Mouse (Mus musculus) thymus, postnatal 4 days (tissue): ENCODE measurements around the gene Serpine1.

Experiments used
- DNase-seq: peaks from one replicate; pipeline ENCODE4 v3.0.0; 2021

Serpine1 gene

GRCm38 (mm10) chr5:137051914-137052505 lies 20.1 kb downstream of the Serpine1 start:
- no peak for DNase-seq

DNA sequence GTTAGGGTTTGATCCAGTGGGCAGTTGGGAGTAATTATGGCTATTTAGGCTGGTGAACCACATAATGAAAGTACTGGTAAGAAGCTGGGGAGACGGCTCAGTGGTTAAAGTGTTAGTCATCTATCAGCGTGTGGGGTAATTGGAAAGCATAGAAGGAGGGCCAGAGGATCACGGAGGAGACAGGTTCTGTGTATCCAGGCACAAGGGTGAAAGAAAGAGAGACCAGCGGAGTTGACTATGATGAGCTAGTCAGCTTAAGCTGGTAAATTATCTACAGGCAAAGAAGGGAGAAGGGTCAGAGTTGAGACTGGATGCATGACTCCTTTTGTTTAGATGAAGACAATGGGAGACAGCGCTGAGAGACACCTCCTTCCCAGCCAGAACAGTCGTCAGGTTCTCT lies 20.9 kb downstream of the Serpine1 start:
- DNase-seq, result no peak

- no peak for DNase-seq
Measured at GRCm38 (mm10) chr5:137046991-137047390, 25.1 kb downstream of the Serpine1 start.

- DNase-seq, result no peak
Measured at GRCm38 (mm10) chr5:137046324-137046718, 25.7 kb downstream of the Serpine1 start.

DNA sequence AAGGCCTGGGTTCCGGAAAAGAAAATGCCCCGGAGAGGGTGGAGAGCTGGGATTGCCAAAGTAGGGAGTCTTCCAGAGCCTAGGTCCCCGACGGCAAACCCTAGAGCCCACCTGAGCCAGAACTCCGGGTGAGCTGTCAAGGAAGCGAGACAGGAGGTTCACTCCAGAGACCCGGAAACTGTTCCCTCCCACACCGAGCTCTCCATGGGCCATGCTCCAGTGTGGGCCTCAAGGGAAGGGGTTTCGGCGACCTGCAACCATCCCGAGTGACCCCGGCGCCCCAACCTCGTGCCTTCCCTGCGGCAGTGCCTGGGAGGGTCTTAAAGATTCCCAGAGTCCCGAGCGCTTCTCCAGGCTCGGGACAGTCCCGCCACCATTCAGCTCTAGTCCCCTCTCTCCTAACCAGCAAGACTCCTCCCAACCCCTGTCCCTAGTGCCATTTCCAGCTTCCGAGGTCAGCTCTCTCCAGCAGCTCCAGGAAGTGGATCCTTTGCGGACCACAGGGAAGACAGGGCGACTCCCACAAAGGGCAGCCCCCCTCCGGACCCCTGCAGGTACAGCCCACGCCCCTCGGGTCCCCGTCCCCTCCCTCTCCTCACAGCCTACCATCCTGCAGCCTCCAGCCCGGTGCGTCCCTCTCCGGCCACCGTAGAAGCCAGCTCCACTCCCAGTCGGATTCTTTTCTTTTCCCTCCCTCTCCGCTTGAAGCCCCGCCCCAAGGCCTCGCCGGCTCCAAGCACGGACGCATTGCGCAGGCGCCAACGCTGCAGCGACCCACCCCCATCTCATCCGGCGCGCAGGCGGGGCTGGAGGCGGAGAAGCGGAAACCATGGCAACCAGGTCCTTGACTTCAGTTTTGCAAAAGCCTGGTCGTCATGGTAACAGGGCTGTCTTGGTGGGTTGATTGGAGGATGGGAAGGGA lies 26.4 kb downstream of the Serpine1 start, which contains the start of gene Ap1s1:
Gene Ap1s1, minus strand, starts transcription at position 734 of the 922 bp plus-strand sequence.
- DNase-seq, result peak; percentile 99

DNA sequence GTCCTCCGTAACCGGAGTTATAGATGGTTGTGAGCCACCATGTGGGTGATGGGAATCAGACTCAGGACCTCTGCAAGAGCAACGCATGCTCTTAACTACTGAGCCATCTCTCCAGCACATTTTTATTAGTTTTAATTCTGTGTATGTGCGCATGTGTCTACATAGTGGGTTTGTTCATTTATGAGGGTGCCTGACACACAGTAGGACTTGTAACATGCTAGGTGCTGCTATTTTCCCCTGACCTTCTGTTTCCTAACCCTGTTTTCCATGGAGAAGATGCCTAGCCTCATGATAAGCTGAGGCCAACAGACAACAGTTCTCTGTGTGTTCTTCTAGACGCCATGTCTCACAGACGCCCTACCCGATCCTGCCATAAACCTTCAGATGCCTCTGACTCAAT lies 28.1 kb downstream of the Serpine1 start:
- no peak for DNase-seq

GRCm38 (mm10) chr5:137041442-137041841 lies 30.6 kb downstream of the Serpine1 start:
- DNase-seq, result no peak

DNA sequence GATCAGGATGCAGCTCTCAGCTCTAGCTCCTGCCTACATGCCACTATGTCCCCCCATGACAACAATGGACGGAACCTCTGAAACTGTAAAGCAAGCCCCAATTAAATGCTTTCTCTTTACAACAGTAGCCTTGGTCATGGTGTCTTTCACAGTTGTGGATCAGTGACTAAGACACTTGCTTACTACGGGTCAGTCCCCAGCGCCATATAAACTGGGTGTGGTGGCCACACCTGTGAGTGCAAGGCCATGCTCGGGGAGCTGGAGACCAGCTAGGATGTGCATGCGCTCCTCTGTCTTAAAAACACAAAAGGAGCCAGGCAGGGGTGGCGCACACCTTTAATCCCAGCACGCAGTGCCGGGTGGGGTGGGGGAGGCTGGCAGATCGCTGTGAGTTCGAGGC lies 32.6 kb downstream of the Serpine1 start:
- DNase-seq, result no peak

GRCm38 (mm10) chr5:137036211-137036610 lies 35.9 kb downstream of the Serpine1 start:
- no peak for DNase-seq

DNA sequence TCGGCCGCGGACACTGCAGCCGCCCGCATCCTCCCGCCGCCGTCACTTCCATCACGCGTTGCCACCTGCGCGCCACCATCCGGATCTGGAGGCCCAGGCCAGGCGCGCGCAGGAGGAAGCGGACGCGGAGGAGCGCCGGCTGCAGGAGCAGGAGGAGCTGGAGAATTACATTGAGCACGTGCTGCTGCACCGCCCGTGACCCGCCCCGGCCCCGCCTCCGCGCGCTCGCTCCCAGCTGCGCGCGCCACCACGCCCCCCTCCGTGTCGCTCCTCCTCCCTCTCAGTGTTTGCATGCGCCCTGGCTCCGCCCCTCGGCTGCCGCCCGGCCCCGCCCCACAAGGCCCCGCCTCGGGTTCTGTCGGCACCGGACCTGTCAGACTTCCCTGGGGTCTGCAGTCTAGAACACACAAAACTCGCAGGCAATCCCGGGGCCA lies 39.4 kb downstream of the Serpine1 start:
- peak; percentile 97 for DNase-seq

- peak; percentile 60 for DNase-seq
Measured at GRCm38 (mm10) chr5:137032033-137032421, 40.0 kb downstream of the Serpine1 start.

DNA sequence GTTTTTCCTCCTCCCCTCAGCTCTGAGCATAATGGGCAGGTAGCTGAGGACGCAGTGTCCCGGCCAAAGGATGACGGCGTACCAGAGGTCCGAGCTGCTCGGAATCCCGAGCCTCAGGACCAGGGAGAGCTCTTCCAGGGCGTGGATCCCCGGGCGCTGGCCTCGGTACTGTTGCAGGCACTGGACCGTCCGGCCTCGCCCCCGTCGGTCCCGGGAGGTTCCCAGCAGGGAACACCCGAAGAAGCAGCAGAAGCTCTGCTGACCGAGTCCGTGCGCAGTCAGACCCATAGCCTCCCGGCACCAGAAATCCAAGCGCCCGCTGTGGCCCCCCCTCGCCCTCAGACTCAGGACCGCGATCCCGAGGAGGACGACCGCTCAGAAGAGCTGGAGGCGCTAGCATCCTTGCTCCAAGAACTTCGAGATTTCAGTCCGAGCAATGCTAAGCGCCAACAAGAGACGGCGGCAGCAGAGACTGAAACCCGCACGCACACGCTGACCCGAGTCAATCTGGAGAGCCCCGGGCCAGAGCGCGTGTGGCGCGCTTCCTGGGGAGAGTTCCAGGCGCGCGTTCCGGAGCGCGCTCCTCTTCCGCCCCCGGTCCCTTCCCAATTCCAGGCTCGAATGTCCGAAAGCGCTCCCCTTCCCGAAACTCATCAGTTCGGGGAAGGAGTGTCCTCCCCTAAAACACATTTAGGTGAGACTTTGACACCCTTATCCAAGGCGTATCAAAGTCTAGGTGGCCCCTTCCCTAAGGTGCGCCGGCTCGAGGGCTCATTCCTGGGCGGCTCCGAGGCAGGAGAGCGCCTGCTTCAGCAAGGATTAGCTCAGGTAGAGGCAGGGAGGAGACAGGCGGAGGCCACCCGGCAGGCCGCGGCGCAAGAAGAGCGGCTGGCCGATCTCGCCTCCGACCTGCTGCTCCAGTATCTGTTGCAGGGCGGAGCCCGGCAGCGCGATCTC lies 40.7 kb downstream of the Serpine1 start:
- DNase-seq, result peak; percentile 25

DNA sequence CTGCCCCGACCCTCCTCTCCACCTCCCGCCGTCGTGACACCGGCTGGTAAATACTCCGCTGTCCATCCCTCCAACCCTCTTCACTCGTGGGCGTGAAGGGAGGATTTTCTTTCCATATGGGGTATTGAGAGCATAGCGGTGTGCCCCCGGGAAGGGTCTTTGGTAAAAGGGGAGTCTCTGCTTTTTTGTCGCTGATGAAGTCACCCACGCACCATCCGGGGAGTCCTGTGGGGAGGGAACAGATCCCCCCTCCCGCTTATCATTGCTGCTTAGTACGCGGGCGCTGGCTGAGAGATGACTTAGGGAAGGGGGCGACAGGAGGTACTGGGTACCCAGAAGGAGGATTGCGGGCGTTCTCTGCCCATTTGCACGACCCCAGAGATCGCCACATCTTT lies 41.7 kb downstream of the Serpine1 start:
- DNase-seq, result no peak

GRCm38 (mm10) chr5:137029643-137030415 lies 42.2 kb downstream of the Serpine1 start:
- peak; percentile 96 for DNase-seq

- DNase-seq, result peak; percentile 10
Measured at GRCm38 (mm10) chr5:137029273-137029585, 42.8 kb downstream of the Serpine1 start.

DNA sequence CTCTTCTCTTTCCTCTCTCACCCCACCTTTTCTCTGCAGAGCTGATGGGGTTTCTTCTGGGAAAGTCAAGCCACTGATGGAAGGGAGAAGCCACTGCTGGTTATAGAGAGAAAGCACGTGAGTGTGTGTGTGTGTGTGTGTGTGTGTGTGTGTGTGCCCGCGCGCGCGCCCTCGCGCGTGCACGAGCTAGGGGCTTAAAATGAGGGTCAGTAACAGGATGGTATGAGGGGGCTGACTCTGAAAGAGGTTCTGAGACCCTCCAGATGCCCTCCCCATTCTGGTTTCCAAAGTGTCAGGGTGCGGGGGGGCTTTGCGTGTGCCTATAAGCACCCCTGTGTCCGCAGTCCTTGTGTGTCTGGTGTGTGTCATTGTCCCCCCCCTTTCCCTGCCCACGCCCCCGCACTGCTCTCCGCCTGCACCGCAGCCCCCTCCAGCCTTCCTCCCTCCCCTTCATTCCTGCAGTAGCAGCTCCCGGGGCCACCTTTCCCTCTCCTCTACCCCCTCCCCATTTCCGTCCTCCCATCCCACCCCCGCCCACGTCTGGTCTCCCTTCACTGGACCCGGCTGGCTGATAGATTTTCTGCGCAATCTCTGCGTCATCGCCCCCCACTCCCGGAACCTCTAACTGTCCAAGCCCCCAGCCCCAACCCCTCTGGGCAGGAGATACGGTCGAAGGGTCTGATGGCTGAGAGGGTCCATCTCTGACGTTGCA lies 43.4 kb downstream of the Serpine1 start:
- DNase-seq, result peak; percentile 22

GRCm38 (mm10) chr5:137026092-137026491 lies 46.0 kb downstream of the Serpine1 start, which contains the start of gene Vgf:
Gene Vgf (plus strand): TSS chr5:137026392.
- DNase-seq, result peak; percentile 12

DNA sequence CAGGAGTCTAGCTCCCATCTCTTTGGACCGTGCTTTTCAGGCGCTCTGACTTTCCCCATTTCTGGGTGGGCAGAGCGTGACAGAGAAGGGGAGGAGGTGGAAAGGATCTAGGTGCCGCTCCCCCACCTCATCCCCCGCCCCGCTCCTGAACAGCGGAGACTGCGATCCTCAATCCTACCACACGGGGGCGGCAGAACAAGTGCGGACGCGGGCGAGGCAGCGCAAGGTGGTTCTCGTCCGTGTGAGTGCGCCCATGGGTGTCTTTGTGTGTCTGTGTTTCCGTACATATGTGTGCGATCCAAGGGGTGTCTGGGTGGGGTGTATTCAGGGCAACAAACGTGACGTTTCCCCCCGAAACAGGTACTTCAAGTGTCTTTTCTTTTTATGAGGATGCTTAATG lies 46.9 kb downstream of the Serpine1 start:
- DNase-seq, result peak; percentile 95

DNA sequence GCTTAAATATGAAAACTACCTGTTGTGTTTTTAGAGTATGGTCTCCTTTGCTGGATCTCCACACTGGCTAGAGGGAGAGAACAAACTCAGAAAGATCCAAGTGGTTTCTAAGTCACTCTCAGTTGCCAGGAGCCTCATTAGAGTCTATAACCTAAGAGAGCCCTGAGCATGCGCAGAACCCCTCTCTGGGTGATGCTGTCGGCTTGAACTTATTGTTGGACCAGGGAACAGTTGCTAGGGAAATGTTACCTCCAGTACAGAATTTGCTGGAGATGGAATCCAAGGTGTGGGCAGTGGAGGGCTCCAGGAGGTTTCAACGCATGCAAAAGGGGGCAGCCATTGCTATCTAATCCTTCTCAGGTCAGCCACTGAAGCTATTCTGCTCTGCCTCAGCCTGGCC lies 47.8 kb downstream of the Serpine1 start:
- no peak for DNase-seq

- DNase-seq, result no peak
Measured at GRCm38 (mm10) chr5:137015913-137016312, 56.2 kb downstream of the Serpine1 start.

DNA sequence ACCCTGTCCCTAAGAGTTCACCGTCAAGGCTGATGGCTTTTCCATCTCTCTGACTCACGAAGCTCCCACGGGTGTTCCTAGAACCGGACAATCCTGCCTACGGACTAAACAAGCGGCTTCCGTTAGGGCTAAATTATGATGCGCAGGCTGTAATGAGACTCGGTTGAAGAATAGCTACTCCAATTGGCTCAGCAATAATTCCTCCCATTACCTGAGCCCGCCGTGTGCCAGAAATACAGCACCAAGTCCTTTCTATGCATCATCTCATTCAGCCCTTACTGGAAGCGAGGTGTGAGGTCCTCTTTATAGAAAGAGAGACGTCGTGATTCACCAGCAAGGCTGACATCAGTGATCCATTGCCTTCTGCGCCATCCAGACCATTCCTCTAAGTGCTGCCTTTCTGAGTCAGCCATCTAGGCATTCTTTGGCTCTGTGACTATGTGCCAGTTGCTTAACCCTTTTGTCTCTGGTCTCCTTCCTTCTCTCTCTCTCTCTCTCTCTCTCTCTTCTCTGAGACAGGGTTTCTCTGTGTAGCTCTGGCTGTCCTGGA lies 59.6 kb downstream of the Serpine1 start:
- no peak for DNase-seq
